Mouse (Mus musculus) left cerebral cortex, postnatal 36 days (tissue): ENCODE measurements around the gene Ccdc86. TPM values are rescaled to one million over a fixed set of nuclear protein-coding genes. Genes with fewer than 3 reads are reported as not detected.
A peak's percentile ranks its signal among the peaks of the same experiment; 100 is the strongest.

Experiments used
- DNase-seq, 2 experiments: peaks; one replicate each; pipeline ENCODE4 v3.0.0; 2021 to 2022; ENCODE audit warnings: low spot score in 2 of 2, mixed read lengths in 1 of 2
- intact Hi-C: fragments of 180-260 bp; cut with DNase I; formaldehyde crosslinking; loops from one replicate; pipeline ENCODE4 v1.15.1; 2025
- total RNA-seq, 2 experiments: library from RNA; stranded (reverse); gene quantifications; 2 replicates each; pipeline ENCODE4 v1.2.3; 2021

Gene Ccdc86
- total RNA-seq, 2 experiments from 2014 or later, result 8.2 to 9.1 TPM

- no peak for DNase-seq
- intact Hi-C loops, result loop anchor here (2.0 to 5.0 kb wide), 2 partner anchors 51 to 282 kb away; partner anchors contain the start of gene Pga5
Observed at GRCm38 (mm10) chr19:10959085-10959977, 10.3 kb upstream of the Ccdc86 start.

GRCm38 (mm10) chr19:10952021-10952939 is 3.2 kb upstream of the Ccdc86 start:
- intact Hi-C loops, result no loop called here
- peak; percentile 19 to 27 for DNase-seq

- DNase-seq, result no peak
- intact Hi-C loops, result loop anchor here (2.0 kb wide), 1 partner anchor 55 kb away; the partner anchor contains the start of gene Prpf19
Observed at GRCm38 (mm10) chr19:10949558-10949957, 492 bp upstream of the Ccdc86 start.

- DNase-seq, result peak; percentile 11 to 18
- intact Hi-C loops, result loop anchor here (2.0 kb wide), 1 partner anchor 54 kb away; the partner anchor contains the start of gene Prpf19
Observed at GRCm38 (mm10) chr19:10948416-10948815, 650 bp downstream of the Ccdc86 start.

GRCm38 (mm10) chr19:10947219-10947618 is 1.8 kb downstream of the Ccdc86 start:
- DNase-seq, result no peak
- intact Hi-C loops, result no loop called here

GRCm38 (mm10) chr19:10946506-10946905 is 2.6 kb downstream of the Ccdc86 start:
- intact Hi-C loops, result no loop called here
- no peak for DNase-seq

GRCm38 (mm10) chr19:10943955-10944354 is 5.1 kb downstream of the Ccdc86 start:
- no peak for DNase-seq
- intact Hi-C loops, result no loop called here

GRCm38 (mm10) chr19:10940801-10941457 is 8.1 kb downstream of the Ccdc86 start:
- DNase-seq, result no peak
- intact Hi-C loops, result no loop called here

- peak; percentile 65 to 68 for DNase-seq
- intact Hi-C loops, result no loop called here
Observed at GRCm38 (mm10) chr19:10940097-10940800, 8.8 kb downstream of the Ccdc86 start.

- intact Hi-C loops, result no loop called here
- no peak for DNase-seq
Observed at GRCm38 (mm10) chr19:10938771-10939170, 10.3 kb downstream of the Ccdc86 start.

- intact Hi-C loops, result no loop called here
- no peak for DNase-seq
Observed at GRCm38 (mm10) chr19:10937110-10937563, 11.9 kb downstream of the Ccdc86 start, which contains the start of gene Ptgdr2. Gene Ptgdr2, plus strand, starts transcription at chr19:10937160.

- no peak for DNase-seq
- intact Hi-C loops, result no loop called here
Observed at GRCm38 (mm10) chr19:10936077-10936476, 13.0 kb downstream of the Ccdc86 start.

GRCm38 (mm10) chr19:10935029-10935428 is 14.0 kb downstream of the Ccdc86 start:
- intact Hi-C loops, result no loop called here
- DNase-seq, result no peak

- no peak for DNase-seq
- intact Hi-C loops, result no loop called here
Observed at GRCm38 (mm10) chr19:10930641-10931040, 18.4 kb downstream of the Ccdc86 start.

- no peak for DNase-seq
- intact Hi-C loops, result no loop called here
Observed at GRCm38 (mm10) chr19:10926666-10927065, 22.4 kb downstream of the Ccdc86 start.

GRCm38 (mm10) chr19:10926123-10926621 is 22.9 kb downstream of the Ccdc86 start:
- intact Hi-C loops, result no loop called here
- DNase-seq, result no peak

GRCm38 (mm10) chr19:10924220-10924619 is 24.8 kb downstream of the Ccdc86 start:
- intact Hi-C loops, result no loop called here
- no peak for DNase-seq

GRCm38 (mm10) chr19:10921058-10921457 is 28.0 kb downstream of the Ccdc86 start:
- intact Hi-C loops, result no loop called here
- DNase-seq, result no peak

- intact Hi-C loops, result no loop called here
- no peak for DNase-seq
Observed at GRCm38 (mm10) chr19:10920532-10920931, 28.5 kb downstream of the Ccdc86 start, which contains the start of gene Zp1. Gene Zp1, minus strand, starts transcription at chr19:10920632.
